Mouse (Mus musculus) megakaryocyte, embryonic 14.5 days (primary cell): ENCODE results near the gene Bco1.

Source experiments
- FLI1 ChIP-seq: IDR thresholded peaks from 2 replicates; pipeline ENCODE4 v1.6.1; 2012; ENCODE audit warnings: low read length, inconsistent platforms, mixed read lengths
- GATA1 ChIP-seq: IDR thresholded peaks from 3 replicates; pipeline ENCODE4 v1.6.1; 2012; ENCODE audit warnings: mixed read lengths, low read length, inconsistent platforms, borderline replicate concordance

DNA sequence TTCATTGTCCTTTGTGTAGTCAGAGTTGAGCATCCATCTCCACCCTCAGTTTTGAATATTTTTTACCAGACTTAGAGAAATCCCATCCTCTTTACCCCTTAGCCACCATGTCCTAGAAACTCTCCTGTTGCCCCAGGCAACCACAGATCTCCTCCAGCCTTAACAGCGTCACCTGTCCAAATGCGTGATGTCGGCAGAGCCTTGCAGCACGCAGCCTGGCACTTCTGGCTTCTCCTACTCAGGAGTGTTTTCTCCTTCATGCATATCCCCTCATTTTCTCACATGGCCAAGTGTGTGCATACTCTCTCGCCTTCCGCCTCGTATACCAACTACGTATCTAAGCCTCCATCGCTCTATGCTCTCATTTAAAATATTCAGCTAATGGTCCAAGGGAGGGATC is 22.8 kb downstream of the Bco1 start:
- TF ChIP-seq GATA1 (no peak), FLI1 (no peak)
